Mouse (Mus musculus) embryonic facial prominence, embryonic 10.5 days (tissue): ENCODE measurements at regions not wholly inside any gene's neighbourhood (a gene's known extent, or its start where the extent isn't known, plus 50 kb on each side); places are given as distances from the start of the nearest gene placed in this dataset.
A peak's percentile ranks its signal among the peaks of the same experiment; 100 is the strongest.

Source experiments
- DNase-seq: peaks from one replicate; pipeline ENCODE4 v3.0.0-alpha.2; 2017; ENCODE audit warnings: low spot score
- H3K27ac ChIP-seq: fragments of 300-500 bp; sonication (generic); replicated peaks from 2 replicates; pipeline ENCODE4 v1.5.1; 2016; ENCODE audit warnings: mild to moderate bottlenecking
- H3K27me3 ChIP-seq: fragments of 300-500 bp; sonication (generic); replicated peaks from 2 replicates; pipeline ENCODE4 v1.6.1; 2016; ENCODE audit warnings: low read depth, mild to moderate bottlenecking; ENCODE audit not compliant: poor library complexity, severe bottlenecking
- H3K36me3 ChIP-seq: fragments of 300-500 bp; sonication (generic); replicated peaks from 2 replicates; pipeline ENCODE4 v1.6.1; 2016; ENCODE audit warnings: mild to moderate bottlenecking, moderate library complexity
- H3K4me1 ChIP-seq: fragments of 300-500 bp; sonication (generic); 2 replicates; pipeline ENCODE4 v1.6.1; 2016
- H3K4me3 ChIP-seq: fragments of 300-500 bp; sonication (generic); 2 replicates; pipeline ENCODE4 v1.5.1; 2016; ENCODE audit warnings: mild to moderate bottlenecking, moderate library complexity
- H3K9me3 ChIP-seq: fragments of 300-500 bp; sonication (generic); 2 replicates; pipeline ENCODE4 v1.6.1; 2016; ENCODE audit warnings: mild to moderate bottlenecking
- WGBS: fragments of 180-500 bp; shearing (Covaris S2); methylation state at CpG from one replicate; pipeline ENCODE4 v1.1.7; 2016; 5-methylcytosine and 5-hydroxymethylcytosine counted together

DNA sequence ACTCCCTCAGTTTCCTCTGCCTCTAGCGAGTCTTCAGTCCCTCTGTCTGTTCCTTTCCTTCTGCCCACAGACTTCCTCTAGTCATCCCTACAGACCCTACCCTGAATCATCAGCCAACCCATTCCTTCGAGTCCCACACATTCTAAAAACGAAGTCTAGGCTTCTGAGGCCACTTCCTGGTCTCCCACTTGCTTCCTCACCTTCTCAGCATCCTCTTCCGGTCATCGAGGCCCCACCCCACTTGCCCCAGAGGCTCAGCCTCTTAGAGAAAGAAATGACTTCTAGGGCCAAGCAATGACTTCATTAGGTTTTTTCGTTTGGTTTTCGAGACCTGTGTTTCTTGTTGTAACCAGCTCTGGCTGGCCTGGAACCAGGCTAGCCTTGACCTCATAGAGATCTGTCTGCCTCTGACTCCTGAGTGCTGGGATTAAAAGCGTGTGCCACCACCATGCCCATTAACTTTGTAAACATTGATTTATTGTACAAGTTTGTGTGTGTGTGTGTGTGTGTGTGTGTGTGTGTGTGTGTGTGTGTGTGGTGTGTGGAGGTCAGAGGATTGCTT lies 57.4 kb upstream of the 1600014C23Rik start:
- no peak for DNase-seq
- H3K36me3 ChIP-seq, result no peaks in the 10 kb centered on the region
- 79% methylated on average over 8 of the region's 8 CpGs for WGBS
- H3K4me3 ChIP-seq, result no peak overlapping the region
- H3K27me3 ChIP-seq, result 0 out of 2 replicates have a peak, but pooled peaks cover 3% of the 10 kb centered on the region
- no peaks in the 10 kb centered on the region for H3K9me3 ChIP-seq
- H3K27ac ChIP-seq, result no peak overlapping the region; the same call in 1 of the 2 replicates
- H3K4me1 ChIP-seq, result peaks cover 11% of the 10 kb centered on the region

DNA sequence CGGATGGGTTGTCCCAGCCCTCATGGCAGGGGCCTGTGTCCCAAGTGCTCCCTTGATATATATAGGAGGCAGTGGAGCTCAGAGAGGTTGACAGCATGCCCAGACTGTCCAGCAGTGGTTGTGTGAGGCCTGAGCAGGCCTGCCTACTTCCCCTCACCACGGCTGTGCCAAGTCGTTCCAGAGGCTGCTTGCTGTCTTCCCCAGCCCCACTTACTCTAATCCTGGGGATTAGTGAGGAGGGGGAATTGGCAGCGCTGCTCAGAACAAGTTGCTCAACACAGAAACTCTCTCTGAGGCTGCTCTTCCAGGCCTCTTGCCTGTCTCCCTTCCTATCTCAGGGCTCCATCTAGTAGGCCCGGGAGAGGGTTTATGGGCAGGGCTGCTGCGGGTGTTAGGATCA lies 56.1 kb upstream of the 1600014C23Rik start:
- peak overlapping the region; percentile 54; the same call in 1 of the 2 replicates for H3K27ac ChIP-seq
- no peak overlapping the region for H3K4me3 ChIP-seq
- 42% methylated on average over 6 of the region's 6 CpGs for WGBS
- no peak for DNase-seq
- no peaks in the 10 kb centered on the region for H3K9me3 ChIP-seq
- 0 out of 2 replicates have a peak, but pooled peaks cover 3% of the 10 kb centered on the region for H3K27me3 ChIP-seq
- no peaks in the 10 kb centered on the region for H3K36me3 ChIP-seq
- peaks cover 11% of the 10 kb centered on the region for H3K4me1 ChIP-seq

GRCm38 (mm10) chr17:45784905-45785304 lies 51.3 kb upstream of the 1600014C23Rik start:
- Histone ChIP-seq H3K4me1 (peaks cover 9% of the 10 kb centered on the region), H3K36me3 (no peaks in the 10 kb centered on the region), H3K27ac (no peak overlapping the region), H3K4me3 (no peak overlapping the region), H3K9me3 (no peaks in the 10 kb centered on the region; the same call in 1 of the 2 replicates), H3K27me3 (0 out of 2 replicates have a peak, but pooled peaks cover 3% of the 10 kb centered on the region)
- DNase-seq, result no peak
- WGBS, result 81% methylated on average over 10 of the region's 10 CpGs

GRCm38 (mm10) chr17:45784496-45784895 lies 50.9 kb upstream of the 1600014C23Rik start:
- Histone ChIP-seq H3K27me3 (0 out of 2 replicates have a peak, but pooled peaks cover under 1% of the 10 kb centered on the region), H3K36me3 (no peaks in the 10 kb centered on the region), H3K4me3 (no peak overlapping the region), H3K4me1 (peaks cover 6% of the 10 kb centered on the region), H3K9me3 (no peaks in the 10 kb centered on the region; the same call in 1 of the 2 replicates), H3K27ac (no peak overlapping the region)
- DNase-seq, result no peak
- 89% methylated on average over 5 of the region's 5 CpGs for WGBS
